Mouse (Mus musculus) cerebellum, adult 8-10 months (tissue): ENCODE results near the gene Inip.

Experiments
- DNase-seq: peaks from one replicate; pipeline ENCODE4 v3.0.0; 2022

Inip gene

GRCm38 (mm10) chr4:59801489-59801888, at the start of gene Inip:
Gene Inip, minus strand, starts transcription at chr4:59801589.
- no peak for DNase-seq

- peak; percentile 83 for DNase-seq
Observed at GRCm38 (mm10) chr4:59850181-59850580, 48.8 kb upstream of the Inip start.

DNA sequence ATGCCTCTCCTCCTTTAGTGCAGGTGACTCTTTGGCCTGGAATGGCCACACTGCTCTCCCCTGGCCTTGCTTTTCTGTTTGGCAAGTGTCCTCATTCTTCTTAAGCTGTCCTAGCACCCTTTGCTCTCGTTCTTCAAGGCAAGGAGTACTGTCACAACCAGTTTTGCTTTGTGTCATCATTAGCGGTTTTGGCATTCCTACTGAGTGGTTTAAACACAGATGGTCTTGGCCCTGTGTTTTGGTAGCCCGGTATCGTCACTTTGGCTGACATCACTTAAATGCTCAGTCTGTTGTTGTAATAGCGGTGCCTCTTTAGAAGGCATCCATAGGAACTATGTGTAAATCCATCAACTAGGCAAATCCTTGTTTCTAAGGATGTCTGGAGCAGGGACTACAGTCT, 46.1 kb upstream of the Inip start:
- peak; percentile 53 for DNase-seq

DNA sequence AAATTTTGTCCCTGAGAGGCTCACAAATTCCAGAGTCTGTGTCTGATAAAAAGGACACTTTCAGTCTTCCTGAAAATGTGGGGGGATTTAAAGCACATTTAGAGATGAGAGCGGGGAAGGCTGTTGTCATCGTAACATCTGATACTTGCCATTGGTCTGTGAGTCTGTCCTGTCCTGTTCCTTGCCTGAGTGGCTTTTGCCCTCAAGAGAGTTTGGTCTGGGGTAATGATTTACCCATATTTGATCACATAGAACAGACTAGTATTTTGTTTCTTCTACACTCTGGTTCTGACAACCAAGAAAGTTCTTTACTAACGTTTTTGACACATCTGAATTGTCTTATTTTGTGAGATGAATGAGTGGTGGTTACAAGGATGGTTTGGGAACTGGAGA, 43.9 kb upstream of the Inip start:
- no peak for DNase-seq

- DNase-seq: no peak
Observed at GRCm38 (mm10) chr4:59844460-59845244, 43.3 kb upstream of the Inip start.

DNA sequence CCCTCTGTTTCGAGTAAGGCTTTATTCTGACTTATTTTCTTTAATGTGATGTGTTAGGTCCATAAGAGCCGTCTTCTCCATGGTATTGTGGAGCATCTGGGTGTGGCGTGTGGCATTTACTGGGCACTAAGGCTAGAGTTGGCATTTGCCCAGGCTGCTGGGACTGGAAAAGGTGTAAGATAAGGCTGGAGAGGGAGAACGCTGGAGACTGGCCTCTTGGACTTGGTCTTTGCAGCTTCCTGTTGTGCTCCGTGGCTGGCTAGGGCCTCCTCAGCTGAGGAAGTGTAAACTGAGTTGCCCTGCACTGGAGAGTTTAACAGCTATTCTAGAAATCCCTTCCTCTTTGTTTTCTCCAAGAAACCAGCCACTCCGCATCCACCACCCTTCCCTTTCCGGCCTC, 36.3 kb upstream of the Inip start:
- no peak for DNase-seq

- no peak for DNase-seq
Observed at GRCm38 (mm10) chr4:59832810-59833209, 31.4 kb upstream of the Inip start.

- no peak for DNase-seq
Observed at GRCm38 (mm10) chr4:59831038-59831437, 29.6 kb upstream of the Inip start.

- no peak for DNase-seq
Observed at GRCm38 (mm10) chr4:59829072-59829471, 27.7 kb upstream of the Inip start.

- peak; percentile 76 for DNase-seq
Observed at GRCm38 (mm10) chr4:59826381-59826780, 25.0 kb upstream of the Inip start.

- DNase-seq: peak; percentile 92
Observed at GRCm38 (mm10) chr4:59825634-59826033, 24.2 kb upstream of the Inip start.

- DNase-seq: no peak
Observed at GRCm38 (mm10) chr4:59824860-59825259, 23.5 kb upstream of the Inip start.

GRCm38 (mm10) chr4:59823470-59823869, 22.1 kb upstream of the Inip start:
- DNase-seq: peak; percentile 76

- no peak for DNase-seq
Observed at GRCm38 (mm10) chr4:59822119-59822518, 20.7 kb upstream of the Inip start.

DNA sequence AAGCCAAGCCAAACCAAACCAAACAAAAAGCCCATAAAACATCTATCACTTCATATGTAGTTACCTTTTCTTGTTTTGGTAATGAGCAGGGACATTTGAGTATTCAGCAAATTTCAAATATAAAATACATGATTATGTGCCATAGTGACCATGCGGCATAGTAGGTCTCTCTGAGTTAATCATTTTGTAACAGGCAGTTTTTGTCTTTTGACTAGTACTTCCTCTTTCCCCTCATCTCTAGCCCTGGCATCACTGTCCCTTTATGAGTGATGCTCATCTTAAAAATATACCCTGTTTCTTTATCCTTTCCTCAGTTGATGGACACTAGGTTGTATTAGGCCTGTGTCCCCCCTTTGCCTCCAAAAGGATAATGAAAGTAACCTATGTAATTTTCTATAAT, 20.1 kb upstream of the Inip start:
- DNase-seq: no peak

DNA sequence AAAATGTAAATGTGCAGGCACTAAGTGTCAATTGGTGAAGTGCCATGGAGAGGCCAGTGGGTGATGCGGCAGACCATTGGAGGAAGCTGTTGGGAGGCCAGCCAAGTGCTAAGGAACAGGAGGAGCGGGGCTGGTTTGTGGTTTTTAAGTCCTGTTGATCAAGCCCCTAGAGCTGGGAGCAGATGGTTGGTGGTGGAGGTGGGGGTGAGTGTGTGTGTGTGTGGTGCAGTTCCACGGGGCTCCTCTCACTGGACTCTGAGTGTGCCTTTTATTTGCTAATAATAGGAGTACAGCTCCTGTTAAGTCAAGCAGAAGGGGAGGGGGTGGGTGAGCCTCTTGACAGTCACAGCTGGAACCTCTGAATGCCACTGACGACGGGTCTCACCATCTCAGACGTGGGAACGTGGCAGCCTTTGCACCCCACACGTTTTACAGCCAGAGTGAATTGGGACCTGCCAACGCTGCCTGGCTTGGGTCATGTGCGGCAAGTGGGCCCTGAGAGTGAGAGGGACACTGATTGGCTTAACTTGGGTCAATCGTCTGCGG, 18.2 kb upstream of the Inip start:
- no peak for DNase-seq

DNA sequence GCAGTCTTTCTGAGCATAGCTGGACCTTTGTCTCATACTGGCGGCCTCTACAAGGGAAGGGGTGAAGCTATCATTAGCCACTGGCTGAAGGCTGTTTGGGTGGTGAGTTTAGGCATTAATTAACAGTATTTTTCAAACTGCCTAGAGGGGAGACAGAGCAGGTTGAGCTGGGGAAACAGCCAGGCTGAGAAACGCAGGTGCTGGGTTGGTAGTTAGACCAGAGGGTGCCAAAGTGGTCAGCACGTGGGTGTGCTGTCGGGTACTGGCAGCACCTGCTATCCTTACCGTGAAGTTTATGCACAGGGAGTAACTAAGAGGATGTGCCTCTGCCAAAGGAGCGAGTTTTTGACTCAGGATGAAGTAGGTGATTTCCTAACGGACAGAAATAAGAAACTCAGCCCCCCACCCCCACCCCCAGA, 17.7 kb upstream of the Inip start:
- DNase-seq: no peak

GRCm38 (mm10) chr4:59818498-59818897, 17.1 kb upstream of the Inip start:
- no peak for DNase-seq

DNA sequence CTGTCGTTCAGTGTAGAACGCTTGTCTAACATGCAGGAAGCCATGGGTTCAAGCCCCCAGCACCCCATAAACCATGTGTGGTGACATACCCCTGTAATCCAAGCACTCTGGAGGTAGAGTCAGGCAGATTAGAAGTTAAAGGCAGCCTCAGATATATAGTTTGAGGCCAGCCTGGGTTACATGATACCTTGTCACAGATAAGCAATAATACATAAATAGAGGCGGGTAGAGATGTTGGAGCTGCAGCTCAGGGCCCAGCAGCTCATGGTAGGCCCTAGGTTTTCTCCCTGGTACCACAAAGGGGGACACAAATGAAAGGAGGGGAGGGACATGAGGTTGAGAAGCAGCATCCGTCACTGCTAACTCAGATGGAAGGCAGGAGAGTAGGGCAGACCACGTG, 16.4 kb upstream of the Inip start:
- no peak for DNase-seq

DNA sequence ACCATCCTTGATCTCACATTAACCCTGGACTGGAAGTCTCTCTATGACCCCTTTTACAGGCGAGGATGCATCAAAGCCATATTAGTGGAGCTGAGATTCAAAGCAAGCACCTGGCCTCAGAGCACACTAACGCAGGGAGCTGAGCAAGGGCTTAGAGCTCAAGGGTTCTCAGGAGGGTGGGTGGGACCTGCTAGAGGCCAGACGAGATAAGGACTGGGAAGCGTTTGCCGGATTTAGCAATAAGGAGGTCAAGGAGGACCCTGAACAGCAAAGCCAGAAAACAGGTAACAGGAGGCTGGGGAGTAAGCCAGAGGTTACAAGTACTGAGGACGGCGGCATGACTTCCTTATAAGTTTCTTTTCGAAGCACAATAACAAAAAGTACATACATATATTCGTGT, 15.1 kb upstream of the Inip start:
- DNase-seq: peak; percentile 15

GRCm38 (mm10) chr4:59816016-59816415, 14.6 kb upstream of the Inip start:
- peak; percentile 11 for DNase-seq

DNA sequence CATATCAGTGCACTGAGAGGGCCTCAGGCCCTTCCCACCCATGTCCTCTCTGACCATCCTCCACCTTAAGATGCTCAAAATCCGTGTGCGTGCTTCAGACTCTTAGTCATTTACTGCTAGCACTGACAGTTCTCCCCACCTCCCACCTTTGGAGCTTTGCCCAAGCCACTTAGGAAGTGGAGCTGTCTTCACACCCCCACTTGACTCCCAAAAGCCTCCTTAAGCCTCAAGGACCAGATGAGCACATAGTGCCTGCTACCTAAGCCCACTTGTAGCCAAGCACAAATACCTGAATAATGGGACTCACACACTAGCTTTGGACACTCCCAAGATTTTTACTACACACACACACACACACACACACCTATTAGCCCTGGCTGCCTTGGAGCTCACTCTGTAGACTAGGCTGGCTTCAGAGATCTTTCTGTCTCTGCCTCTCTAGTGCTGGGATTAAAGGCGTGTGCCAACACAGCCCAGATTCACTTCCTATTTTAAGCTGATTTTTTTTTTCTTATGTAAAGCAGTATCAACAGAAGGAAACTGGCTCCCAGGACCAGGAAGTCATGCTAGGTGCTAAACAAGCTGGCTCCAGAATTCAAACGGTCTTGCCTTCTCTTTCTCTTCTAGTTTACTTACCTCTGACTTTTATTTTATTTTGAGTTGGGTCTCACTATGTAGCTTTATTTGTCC, 13.9 kb upstream of the Inip start:
- peak; percentile 27 for DNase-seq

GRCm38 (mm10) chr4:59814094-59814493, 12.7 kb upstream of the Inip start:
- peak; percentile 9 for DNase-seq

DNA sequence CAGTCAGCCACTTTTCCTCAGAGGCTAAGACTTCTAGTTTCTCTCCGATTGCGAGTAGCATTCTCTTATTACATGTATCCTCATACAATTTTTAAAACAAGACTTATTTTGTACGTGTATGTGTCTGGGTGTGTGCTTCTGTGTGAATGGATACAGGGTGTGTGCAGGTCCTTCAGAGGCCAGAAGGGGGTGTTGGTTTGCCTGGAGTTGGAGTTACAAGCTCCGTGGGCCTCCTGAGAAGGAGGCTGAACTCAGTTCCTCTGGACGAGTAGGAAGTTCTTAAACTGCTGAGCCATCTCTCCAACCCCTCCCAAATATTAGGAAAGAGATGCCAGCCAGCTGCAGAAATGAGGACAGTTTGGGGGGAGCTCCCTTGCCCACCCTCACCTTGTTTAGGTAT, 7.0 kb upstream of the Inip start:
- peak; percentile 39 for DNase-seq
